Mouse (Mus musculus): ENCODE results near the gene Nrros.

Nrros gene

DNA sequence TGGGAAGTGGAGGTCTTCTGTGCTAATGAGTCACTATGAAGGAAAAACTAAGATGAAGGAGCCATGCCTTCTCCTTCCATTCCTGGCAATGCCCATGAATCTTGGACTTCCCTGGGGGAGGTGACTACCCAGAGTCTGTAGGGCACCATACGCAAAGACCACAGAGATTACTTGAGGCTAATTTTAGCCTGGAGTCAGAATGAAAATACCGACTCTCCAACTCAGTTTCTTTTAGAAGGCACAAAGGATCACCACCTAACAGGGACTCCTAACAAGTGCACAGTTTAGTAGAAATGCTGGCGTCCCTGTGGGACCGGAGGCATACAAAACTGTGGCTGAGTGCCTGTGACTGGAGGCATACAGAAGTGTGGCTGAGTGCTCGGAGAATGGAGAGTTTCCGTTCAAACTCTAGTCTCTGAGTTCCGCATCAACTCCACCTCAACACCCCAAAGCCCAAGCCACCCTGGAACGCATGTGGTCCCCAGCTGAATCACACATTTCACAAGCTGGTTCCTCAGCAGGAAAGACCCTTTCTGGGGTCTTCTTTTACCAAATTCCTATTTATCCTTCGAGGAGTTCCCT is 4.6 kb downstream of the Nrros start:
- no peak for DNase-seq (ENCODE audit: low read depth)

DNA sequence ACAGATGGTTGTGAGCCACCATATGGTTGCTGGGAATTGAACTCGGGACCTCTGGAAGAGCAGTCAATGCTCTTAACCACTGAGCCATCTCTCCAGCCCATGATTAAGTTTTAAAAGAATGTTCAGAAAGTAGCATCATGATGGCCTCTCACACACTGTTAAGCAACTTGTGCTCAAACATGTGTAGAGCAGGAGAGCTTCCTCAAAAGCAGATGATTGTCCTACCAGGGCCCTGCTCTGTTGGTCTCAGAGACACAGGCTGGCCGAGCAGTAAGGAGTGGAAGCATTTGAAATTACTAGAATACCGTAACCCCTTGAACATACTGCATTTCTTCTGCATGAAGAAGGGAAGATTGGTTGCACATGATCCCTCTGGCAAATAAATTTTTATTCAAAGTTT is 6.4 kb downstream of the Nrros start:
- DNase-seq (ENCODE audit: low read depth): no peak

DNA sequence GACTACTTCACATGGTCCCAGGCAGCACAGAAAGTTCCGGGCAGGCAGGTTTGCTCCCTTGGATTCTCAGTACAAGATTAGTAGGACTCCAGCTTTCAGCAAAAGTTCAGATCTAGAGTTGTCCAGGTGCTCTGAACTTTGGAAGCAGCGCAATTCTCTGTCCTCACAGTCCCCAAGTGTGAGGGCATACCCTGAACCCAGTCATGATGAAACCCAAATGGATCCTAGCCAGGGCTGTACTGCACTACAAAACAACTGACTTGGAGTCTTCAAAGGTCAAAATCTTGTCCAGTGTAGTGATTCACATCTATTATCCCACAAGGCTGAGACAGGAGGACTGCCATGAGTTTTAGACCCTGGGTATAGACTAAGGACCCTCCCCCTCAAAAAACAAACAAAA is 8.0 kb downstream of the Nrros start:
- DNase-seq (ENCODE audit: low read depth): no peak

DNA sequence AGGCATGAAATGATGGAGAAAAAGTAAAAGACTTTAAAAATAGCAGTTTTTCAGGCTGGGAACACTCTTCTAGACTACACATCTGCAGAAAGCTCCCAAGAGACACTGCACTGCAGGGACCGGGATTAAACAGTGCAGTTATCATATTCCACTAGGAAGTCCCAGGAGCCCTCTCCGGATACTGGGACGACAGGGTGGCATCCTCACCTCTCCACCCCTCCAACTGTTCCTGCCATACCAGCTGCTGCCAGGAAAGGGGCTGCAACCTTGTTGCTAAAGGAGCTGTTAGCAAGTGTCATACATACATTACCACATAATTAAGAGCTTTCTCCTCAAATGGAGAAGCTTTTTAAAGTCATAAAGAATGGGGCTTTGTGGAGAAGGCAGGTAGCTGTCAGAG is 8.7 kb downstream of the Nrros start:
- no peak for DNase-seq (ENCODE audit: low read depth)

DNA sequence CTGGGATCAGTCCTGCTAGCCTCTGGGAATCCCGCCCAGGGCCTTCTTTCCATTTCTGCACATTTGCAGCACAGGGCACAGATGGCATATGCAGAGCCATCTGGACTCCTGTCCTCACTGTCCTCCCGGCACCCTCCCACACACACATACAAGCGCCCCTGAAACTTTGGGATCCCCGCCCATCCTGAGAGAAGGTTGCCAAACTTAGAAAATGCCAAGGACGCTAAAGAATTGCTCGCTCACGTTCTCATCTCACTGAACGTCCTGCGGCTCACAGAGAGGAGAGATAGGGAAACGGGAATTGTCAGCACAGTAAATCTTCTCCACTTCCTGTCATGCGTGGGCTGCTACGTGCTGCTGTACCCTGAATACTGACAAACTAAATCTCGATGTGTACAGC is 11.0 kb downstream of the Nrros start:
- DNase-seq (ENCODE audit: low read depth): no peak

DNA sequence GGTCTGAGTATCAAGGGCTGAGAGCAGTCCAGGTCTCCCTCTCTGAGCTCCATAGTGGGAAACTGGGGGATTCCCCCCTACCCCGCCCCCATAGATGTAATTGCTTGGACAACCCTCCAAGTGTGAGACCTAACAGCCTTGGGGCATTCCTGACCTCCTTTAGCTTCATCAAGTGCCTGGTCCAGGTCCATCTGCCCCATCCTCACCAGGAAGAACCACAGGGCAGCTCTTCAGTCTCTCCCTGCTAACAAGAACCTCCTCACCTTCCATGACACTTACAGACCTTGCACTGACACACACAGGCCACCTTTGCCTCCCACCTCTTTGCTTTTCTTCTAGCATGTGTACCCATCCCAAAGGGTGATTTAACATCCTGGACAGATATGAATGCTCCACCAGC is 11.4 kb downstream of the Nrros start:
- no peak for DNase-seq (ENCODE audit: low read depth)

DNA sequence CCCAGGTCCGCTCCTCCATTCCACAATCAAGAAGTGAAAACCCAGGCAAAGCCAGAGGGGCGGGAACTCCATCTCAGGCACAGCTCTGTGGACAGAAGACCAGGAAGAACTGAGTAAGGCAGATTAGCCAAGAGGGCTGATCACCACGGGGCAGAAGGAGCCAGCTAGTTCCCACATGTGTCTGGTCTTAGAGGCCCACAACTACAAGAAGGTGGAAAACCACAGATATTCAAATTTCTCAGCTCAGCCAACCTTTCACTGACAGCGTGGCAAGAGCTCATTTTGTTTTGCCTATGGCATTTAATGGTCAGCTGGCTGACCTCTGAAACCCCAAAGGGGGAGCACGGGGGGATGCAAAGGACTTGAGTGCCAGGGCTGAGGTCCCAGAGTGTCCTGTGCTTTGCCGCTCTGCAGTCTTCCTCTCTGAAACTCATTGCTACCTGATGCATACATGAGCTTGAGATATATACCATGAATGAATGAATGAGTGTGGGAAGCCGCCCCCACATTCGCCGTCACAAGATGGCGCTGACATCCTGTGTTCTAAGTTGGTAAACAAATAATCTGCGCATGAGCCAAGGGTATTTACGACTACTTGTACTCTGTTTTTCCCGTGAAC is 17.7 kb downstream of the Nrros start:
- no peak for DNase-seq (ENCODE audit: low read depth)

DNA sequence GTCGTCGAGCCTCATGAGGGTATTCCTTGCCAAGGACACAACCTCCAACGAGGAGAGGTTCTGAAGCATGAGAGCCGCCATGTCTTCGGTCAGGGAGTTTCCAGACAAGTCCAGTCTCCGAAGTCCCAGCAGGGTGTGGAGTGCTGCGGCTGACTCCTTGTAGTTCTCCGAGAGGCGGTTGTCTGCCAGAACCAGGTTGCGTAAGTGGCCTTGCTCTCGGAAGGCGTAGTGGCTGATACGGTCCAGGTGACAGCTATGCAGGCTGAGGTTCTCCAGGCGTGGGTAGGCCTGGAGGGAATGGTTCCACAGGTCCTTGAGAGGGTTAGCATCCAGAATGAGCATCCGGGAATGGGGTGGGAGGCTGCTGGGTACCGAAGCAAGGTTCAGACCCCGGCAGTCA is 20.8 kb downstream of the Nrros start:
- DNase-seq (ENCODE audit: low read depth): no peak

DNA sequence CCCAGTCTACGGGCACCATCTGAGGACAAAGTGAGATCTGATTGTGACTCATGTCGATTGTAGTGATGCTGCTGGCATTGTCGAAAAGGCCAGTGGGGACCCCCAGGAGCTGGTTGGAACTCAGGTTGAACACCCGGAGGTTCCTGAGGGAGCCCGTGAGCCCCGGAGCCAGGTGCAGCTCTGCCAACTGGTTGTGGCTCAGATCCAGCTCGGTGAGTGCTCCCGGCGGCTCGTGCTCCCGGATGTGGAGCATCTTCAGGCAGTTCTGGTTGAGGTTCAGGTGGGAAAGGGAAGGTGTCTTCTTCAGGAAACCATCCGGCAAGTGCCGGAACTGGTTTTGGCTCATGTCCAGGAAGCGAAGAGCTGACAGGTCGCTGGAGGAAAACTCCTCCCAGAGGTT is 21.6 kb downstream of the Nrros start:
- DNase-seq (ENCODE audit: low read depth): no peak

DNA sequence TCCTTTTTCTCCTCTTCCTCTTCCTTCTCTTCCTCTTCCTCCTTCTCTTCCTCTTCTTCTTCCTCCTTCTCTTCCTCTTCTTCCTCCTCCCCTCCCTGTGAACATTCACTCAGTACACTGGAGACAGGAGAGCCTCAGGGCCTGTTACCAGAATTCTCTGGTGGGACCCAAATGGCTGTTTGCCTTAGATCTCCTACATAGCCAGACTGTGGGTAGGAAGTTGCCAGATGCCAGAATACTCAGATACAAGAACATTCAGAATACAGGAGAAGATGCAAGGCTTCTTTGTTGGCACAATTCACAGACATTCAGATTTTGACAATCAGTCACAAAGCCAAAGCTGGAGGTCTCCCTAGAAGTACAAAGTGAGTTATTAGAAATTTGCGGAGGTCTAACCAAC is 26.4 kb downstream of the Nrros start:
- no peak for DNase-seq (ENCODE audit: low read depth)

DNA sequence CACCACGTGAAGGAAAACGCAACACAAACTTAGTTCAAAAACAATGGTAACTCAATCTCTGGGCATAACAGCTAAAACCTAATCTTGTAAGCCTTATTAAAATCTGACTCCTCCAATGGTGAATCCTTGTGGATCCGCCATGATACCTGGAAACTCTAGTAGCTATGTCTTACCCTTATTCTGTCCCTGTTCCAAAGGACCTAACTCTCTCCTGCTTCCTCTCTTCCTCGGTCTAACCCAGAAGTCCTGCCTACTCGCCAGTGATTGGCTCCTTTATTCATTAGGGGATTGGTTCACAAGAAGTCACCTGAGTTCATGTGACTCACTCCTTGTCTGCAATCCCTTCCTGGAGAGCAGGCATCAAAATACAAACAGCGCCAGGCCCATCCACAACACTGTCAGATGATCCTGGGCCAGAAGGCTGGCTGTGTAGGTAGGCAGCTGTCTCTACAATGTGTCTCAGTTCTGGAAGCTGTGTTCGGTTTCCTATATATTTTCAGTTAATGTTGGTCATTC is 29.5 kb downstream of the Nrros start:
- DNase-seq (ENCODE audit: low read depth): no peak

DNA sequence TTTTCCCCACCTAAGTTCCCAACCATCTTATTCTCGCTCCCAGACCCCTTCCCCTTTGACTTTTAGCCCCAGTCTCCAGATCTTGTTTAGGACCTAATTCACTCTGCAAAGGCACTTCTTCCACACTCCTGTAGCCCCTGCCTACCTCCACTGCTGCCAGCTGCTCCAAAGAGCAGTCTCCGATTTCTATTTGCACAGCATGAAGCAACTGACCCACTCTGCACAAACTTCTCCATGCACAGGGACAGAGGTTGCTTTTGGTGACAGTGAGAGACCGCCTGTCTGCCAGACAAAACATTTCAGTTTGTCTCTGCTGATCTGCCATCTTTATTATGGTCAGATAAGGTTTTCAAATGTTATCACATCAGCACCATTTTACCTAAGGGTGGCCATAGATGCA is 32.2 kb downstream of the Nrros start:
- no peak for DNase-seq (ENCODE audit: low read depth)

DNA sequence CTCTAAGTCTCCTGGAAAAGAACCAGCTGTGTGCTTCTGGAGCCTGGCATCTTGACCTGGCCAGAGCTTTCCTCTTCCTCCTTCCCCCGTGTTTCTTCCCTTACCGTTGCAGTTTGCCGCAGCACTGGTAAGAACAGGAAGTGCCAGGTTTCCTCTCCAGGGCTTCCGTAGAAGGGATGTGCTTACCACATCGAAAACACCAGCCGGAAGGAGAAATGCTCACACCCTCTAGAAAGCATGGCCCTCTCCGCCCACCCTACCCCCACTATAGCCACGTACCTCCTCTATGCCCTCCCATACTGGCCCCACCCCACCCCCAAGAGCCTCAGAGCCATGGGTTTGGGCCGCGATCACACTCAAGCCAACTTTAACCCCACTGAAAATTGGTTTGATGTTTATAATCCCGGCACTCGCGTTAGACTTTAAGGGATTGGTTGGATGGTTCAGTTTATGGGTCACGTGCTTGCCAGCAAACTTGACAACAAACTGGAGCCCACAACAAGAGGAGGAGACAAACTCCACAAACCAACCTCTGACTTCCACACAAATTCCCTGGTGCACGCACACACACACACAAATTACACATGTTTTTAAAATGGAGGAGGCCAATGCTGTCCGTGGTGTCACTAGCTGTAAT is 35.1 kb downstream of the Nrros start:
- no peak for DNase-seq (ENCODE audit: low read depth)

DNA sequence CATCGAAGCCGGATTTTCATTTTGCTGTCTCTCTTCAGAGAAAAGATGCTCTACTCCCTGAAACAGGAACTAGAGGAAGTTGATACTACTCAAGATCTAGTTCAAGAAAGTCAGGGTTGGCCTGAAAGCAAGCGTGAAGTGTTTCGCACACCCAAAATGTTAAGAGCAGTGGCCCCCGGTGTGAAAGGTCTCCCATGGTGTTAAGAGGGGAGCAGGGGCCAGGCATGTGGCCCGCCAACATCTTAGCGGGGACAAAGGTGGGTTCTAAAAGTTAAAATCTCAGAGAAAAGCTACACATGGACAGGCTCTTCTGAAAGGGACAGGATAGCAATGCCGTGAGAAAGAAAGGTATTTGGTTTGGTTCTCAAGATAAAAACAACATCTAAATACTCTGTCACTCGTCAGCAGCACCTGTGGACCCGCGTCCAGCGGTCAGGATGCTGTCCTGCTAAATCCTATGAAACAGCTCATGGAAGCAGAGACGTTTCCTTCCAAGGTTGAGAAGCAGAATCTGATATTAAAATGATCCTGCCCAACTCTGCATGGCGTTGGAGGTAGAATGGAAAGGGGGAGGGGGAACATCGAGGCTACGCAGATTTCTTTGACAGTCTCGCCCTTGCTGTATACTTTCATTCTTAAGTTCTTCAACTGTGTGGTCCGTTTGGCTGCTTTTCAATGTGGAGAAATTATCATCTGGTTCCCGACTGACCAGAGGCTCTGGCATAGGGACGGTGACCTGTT is 35.8 kb downstream of the Nrros start:
- no peak for DNase-seq (ENCODE audit: low read depth)

DNA sequence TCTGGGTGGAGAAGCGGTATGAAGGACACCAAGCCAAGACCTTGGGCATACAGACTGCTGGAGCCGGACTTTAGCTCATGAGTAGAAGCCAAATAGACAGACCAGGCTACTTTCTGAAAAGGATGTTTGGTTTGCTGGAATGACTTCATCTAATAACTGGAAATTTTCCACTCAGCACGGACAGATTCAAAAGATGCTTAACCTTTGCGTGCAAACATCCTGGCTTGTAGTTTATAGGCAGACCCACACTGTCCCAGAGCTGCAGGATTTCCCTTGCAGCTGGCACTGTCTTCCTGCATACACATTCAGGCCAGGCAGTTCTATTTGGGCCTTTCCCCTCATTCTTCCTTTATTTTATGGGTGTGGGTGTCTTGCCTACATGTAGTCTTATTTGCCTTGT is 38.3 kb downstream of the Nrros start:
- no peak for DNase-seq (ENCODE audit: low read depth)

DNA sequence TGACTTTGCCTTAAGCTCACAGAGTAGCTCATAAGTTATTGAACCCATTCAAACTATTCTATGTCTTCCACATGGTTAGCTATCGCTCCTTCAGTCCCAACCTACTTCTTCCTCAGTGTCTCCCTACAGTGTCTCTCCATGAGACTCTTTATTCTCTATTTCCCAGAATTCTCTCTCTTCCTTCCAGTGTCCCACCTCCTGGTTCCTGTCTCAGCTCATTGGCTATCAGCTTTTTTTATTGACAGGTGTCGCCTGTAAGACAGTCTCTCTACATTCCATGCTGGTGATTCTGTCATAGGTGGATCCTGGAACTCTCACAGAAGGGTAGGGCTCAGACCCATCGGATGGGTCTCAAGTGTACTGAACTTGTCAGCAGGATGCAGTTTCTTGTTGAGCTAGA is 40.0 kb downstream of the Nrros start:
- DNase-seq (ENCODE audit: low read depth): no peak

DNA sequence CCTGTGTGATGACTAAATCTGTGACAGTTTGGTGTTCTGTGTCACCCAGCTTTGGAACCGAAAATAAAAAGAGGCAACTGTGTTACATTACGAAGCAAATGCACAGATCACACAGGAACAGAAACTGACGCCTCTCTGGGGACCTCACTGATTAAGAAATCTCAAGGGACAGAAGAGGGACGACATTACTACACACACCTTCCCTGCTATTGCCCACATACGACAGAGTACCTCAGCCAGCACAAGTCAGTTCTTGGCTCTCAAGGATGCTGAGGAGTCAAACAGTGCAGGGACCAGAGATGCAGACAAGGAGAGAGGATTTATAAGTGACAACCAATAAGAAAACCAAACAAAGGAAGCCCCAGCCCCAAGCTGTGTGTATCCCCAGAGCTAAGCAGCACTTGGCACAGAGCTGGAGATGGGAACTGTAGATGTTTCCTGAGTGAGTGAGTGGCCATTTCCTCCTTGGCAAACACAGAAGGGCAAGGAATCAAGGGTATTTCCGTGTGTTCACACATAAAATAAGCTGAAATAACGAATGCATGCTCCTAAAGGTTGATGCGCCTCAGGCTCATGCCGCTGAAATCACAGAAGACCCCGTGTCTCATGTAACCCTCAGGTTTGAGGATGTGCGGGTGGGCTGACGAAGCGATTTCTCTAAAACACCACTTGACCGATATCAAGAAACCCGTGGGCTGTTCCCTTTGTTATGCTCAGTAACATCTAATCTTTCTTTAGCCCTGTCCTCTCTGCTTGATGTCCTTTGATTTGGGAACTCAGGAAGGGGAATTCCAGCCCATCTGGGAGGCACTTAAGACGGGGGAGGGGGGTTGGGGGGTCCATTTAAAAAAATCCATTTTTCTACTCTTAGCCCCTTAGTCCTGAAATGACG is 40.7 kb downstream of the Nrros start:
- no peak for DNase-seq (ENCODE audit: low read depth)

DNA sequence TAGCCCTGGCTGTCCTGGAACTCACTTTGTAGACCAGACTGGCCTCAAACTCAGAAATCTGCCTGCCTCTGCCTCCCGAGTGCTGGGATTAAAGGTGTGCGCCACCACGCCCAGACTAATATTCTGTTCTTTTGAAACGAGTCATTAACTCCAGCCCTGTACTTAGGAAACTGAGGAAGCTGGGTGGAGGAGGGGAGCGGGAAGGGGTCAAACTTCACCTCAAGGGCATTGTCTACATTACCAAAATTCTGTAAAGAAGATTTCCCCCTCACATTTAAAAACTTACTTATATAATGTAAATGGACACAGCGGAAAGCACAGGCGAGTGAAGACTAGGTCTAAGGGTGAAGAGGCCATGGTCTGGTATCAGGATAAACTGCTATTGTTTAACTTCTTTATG is 41.4 kb downstream of the Nrros start:
- DNase-seq (ENCODE audit: low read depth): no peak

DNA sequence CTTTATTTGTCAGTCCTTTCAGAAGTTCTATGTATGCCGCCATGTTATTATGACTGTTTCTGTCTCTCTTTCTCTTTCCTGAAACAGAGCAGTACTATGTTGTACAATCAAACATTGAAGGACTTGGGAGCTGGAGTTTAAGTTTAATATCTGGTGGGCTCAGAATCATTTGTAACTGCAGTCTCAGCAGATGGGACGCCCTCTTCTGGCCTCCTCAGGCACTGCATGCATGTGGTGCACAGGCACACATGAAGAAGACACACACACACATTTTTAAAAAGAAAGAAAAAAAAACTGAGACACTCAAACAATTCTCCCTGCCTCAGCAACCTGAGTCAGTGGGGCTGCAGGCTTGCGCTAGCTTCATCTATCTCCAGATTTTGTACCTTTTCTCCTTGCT is 44.9 kb downstream of the Nrros start:
- no peak for DNase-seq (ENCODE audit: low read depth)

DNA sequence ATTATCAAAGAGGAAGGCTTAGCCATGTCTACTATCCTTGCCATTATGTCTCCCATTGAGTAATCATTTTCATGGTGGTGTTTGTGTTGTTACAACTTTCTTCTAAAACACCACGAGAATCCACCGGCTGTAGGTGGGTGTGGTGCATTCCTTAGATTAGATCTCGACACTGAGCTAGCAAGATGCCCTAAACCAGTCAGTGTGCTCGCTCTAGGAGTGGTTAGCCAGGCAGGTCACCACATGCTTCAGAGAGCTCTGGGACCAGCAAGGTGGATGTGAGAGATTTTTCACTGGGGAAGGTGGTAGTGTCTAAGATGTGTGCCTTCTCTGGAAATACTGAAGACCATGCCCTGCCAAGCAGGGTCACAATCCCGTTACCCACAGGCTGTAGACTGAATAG is 49.2 kb downstream of the Nrros start:
- DNase-seq (ENCODE audit: low read depth): no peak

DNA sequence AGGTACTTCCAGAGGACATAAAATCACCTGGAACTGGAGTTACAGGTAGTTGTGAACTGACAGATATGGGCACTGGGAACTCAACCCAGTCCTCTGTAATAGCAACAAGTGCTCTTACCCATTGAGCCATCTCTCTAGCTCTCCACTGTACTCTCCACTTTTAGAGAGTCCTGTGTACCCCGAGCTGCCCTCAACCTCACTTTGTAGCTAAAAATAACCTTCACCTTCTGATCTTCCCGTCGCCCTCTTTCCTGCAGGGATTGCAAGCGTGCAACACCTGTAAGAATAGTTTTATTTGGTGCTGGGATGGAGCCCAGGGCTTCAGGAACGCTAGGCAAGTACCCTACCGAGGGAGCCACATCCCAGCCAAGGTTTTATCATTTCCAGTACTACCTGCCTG is 49.6 kb downstream of the Nrros start:
- no peak for DNase-seq (ENCODE audit: low read depth)
